Mouse (Mus musculus): ENCODE data around the gene Sco1. TPM values are rescaled to one million over a fixed set of nuclear protein-coding genes. Genes with fewer than 3 reads are reported as not detected.

Gene Sco1
- polyA plus RNA-seq, 1 experiment: 0.09 TPM

- Histone ChIP-seq H3K27me3 (ENCODE audit: control insufficient read depth) (no peaks in the 10 kb centered on the region), H3K4me1 (ENCODE audit: control insufficient read depth) (no peaks in the 10 kb centered on the region; the same call in 1 of the 2 replicates), H3K9me3 (ENCODE audit: control insufficient read depth, low read length) (no peaks in the 10 kb centered on the region), H3K4me3 (replicated peaks) (no peak overlapping the region), H3K36me3 (ENCODE audit: control insufficient read depth) (no peaks in the 10 kb centered on the region)
- TF ChIP-seq TAL1 (IDR thresholded peaks at IDR 0.05; ENCODE audit: low read length): no peak
Observed at GRCm38 (mm10) chr11:67104242-67104641, 51.8 kb downstream of the Sco1 start.

- H3K36me3 ChIP-seq (ENCODE audit: control insufficient read depth): no peaks in the 10 kb centered on the region
- TF ChIP-seq TAL1 (IDR thresholded peaks at IDR 0.05; ENCODE audit: low read length): no peak
- H3K4me3 ChIP-seq (replicated peaks): no peak overlapping the region
- H3K4me1 ChIP-seq (ENCODE audit: control insufficient read depth): no peaks in the 10 kb centered on the region; the same call in 1 of the 2 replicates
- no peaks in the 10 kb centered on the region for H3K9me3 ChIP-seq (ENCODE audit: control insufficient read depth, low read length)
- H3K27me3 ChIP-seq (ENCODE audit: control insufficient read depth): no peaks in the 10 kb centered on the region
Observed at GRCm38 (mm10) chr11:67104714-67105113, 52.2 kb downstream of the Sco1 start.

- TF ChIP-seq TAL1 (IDR thresholded peaks at IDR 0.05; ENCODE audit: low read length) (no peak), GATA1 (IDR thresholded peaks at IDR 0.05; ENCODE audit: low read length) (no peak)
- Histone ChIP-seq H3K36me3 (ENCODE audit: control insufficient read depth) (no peaks in the 10 kb centered on the region), H3K4me3 (replicated peaks) (no peak overlapping the region), H3K9me3 (ENCODE audit: control insufficient read depth, low read length) (no peaks in the 10 kb centered on the region), H3K27me3 (ENCODE audit: control insufficient read depth) (no peaks in the 10 kb centered on the region), H3K4me1 (ENCODE audit: control insufficient read depth) (no peaks in the 10 kb centered on the region; the same call in 1 of the 2 replicates)
Observed at GRCm38 (mm10) chr11:67105689-67106088, 53.2 kb downstream of the Sco1 start.

- H3K27me3 ChIP-seq (ENCODE audit: control insufficient read depth): no peaks in the 10 kb centered on the region
- TF ChIP-seq GATA1 (IDR thresholded peaks at IDR 0.05; ENCODE audit: low read length) (no peak), TAL1 (IDR thresholded peaks at IDR 0.05; ENCODE audit: low read length) (no peak)
- no peaks in the 10 kb centered on the region for H3K9me3 ChIP-seq (ENCODE audit: control insufficient read depth, low read length)
- no peak overlapping the region for H3K4me3 ChIP-seq (replicated peaks)
- no peaks in the 10 kb centered on the region for H3K36me3 ChIP-seq (ENCODE audit: control insufficient read depth)
- no peaks in the 10 kb centered on the region for H3K4me1 ChIP-seq (ENCODE audit: control insufficient read depth)
Observed at GRCm38 (mm10) chr11:67106973-67107372, 54.5 kb downstream of the Sco1 start.

- TF ChIP-seq TAL1 (IDR thresholded peaks at IDR 0.05; ENCODE audit: low read length): no peak
- no peak for TF ChIP-seq GATA1 (IDR thresholded peaks at IDR 0.05; ENCODE audit: low read length)
- no peak overlapping the region for H3K4me3 ChIP-seq (replicated peaks)
- H3K9me3 ChIP-seq (ENCODE audit: control insufficient read depth, low read length): no peaks in the 10 kb centered on the region
- H3K36me3 ChIP-seq (ENCODE audit: control insufficient read depth): no peaks in the 10 kb centered on the region
- no peaks in the 10 kb centered on the region for H3K27me3 ChIP-seq (ENCODE audit: control insufficient read depth)
- H3K4me1 ChIP-seq (ENCODE audit: control insufficient read depth): no peaks in the 10 kb centered on the region
Observed at GRCm38 (mm10) chr11:67110168-67110948, 57.9 kb downstream of the Sco1 start.

- Histone ChIP-seq H3K9me3 (ENCODE audit: control insufficient read depth, low read length) (no peaks in the 10 kb centered on the region), H3K4me1 (ENCODE audit: control insufficient read depth) (no peaks in the 10 kb centered on the region), H3K36me3 (ENCODE audit: control insufficient read depth) (no peaks in the 10 kb centered on the region), H3K4me3 (replicated peaks) (no peak overlapping the region), H3K27me3 (ENCODE audit: control insufficient read depth) (no peaks in the 10 kb centered on the region)
- no peak for TF ChIP-seq GATA1 (IDR thresholded peaks at IDR 0.05; ENCODE audit: low read length)
- TF ChIP-seq TAL1 (IDR thresholded peaks at IDR 0.05; ENCODE audit: low read length): no peak
Observed at GRCm38 (mm10) chr11:67112019-67112850, 59.8 kb downstream of the Sco1 start.

- H3K9me3 ChIP-seq (ENCODE audit: control insufficient read depth, low read length): no peaks in the 10 kb centered on the region
- H3K4me3 ChIP-seq (replicated peaks): no peak overlapping the region
- no peaks in the 10 kb centered on the region for H3K36me3 ChIP-seq (ENCODE audit: control insufficient read depth)
- no peak for TF ChIP-seq TAL1 (IDR thresholded peaks at IDR 0.05; ENCODE audit: low read length)
- TF ChIP-seq GATA1 (IDR thresholded peaks at IDR 0.05; ENCODE audit: low read length): no peak
- no peaks in the 10 kb centered on the region for H3K4me1 ChIP-seq (ENCODE audit: control insufficient read depth)
- no peaks in the 10 kb centered on the region for H3K27me3 ChIP-seq (ENCODE audit: control insufficient read depth)
Observed at GRCm38 (mm10) chr11:67112851-67113202, 60.4 kb downstream of the Sco1 start.

- no peak overlapping the region for H3K4me3 ChIP-seq (replicated peaks)
- H3K27me3 ChIP-seq (ENCODE audit: control insufficient read depth): no peaks in the 10 kb centered on the region
- no peaks in the 10 kb centered on the region for H3K36me3 ChIP-seq (ENCODE audit: control insufficient read depth)
- TF ChIP-seq TAL1 (IDR thresholded peaks at IDR 0.05; ENCODE audit: low read length): no peak
- TF ChIP-seq GATA1 (IDR thresholded peaks at IDR 0.05; ENCODE audit: low read length): no peak
- no peaks in the 10 kb centered on the region for H3K9me3 ChIP-seq (ENCODE audit: control insufficient read depth, low read length)
- H3K4me1 ChIP-seq (ENCODE audit: control insufficient read depth): no peaks in the 10 kb centered on the region
Observed at GRCm38 (mm10) chr11:67113381-67113780, 60.9 kb downstream of the Sco1 start.

- H3K36me3 ChIP-seq (ENCODE audit: control insufficient read depth): no peaks in the 10 kb centered on the region
- no peak overlapping the region for H3K4me3 ChIP-seq (replicated peaks)
- TF ChIP-seq GATA1 (IDR thresholded peaks at IDR 0.05; ENCODE audit: low read length) (no peak), TAL1 (IDR thresholded peaks at IDR 0.05; ENCODE audit: low read length) (no peak)
- no peaks in the 10 kb centered on the region for H3K9me3 ChIP-seq (ENCODE audit: control insufficient read depth, low read length)
- H3K4me1 ChIP-seq (ENCODE audit: control insufficient read depth): no peaks in the 10 kb centered on the region
- H3K27me3 ChIP-seq (ENCODE audit: control insufficient read depth): no peaks in the 10 kb centered on the region
Observed at GRCm38 (mm10) chr11:67114261-67114660, 61.8 kb downstream of the Sco1 start.

Data from erythroblast, embryonic 14.5 days (primary cell).